Mouse (Mus musculus) mesoderm, embryonic 11.5 days (tissue): Measurements from ENCODE around the gene Ube2v1.
A peak's percentile ranks its signal among the peaks of the same experiment; 100 is the strongest.
"Not testable (repeated sequence)": the region's sequence is repeated elsewhere in the genome, so short reads cannot be mapped to it uniquely, and the experiment has no call there.

ENCODE experiments used
- DNase-seq: peaks from one replicate; pipeline ENCODE4 v3.0.0-alpha.2; 2012; ENCODE audit warnings: low read depth, low spot score

Ube2v1 gene

DNA sequence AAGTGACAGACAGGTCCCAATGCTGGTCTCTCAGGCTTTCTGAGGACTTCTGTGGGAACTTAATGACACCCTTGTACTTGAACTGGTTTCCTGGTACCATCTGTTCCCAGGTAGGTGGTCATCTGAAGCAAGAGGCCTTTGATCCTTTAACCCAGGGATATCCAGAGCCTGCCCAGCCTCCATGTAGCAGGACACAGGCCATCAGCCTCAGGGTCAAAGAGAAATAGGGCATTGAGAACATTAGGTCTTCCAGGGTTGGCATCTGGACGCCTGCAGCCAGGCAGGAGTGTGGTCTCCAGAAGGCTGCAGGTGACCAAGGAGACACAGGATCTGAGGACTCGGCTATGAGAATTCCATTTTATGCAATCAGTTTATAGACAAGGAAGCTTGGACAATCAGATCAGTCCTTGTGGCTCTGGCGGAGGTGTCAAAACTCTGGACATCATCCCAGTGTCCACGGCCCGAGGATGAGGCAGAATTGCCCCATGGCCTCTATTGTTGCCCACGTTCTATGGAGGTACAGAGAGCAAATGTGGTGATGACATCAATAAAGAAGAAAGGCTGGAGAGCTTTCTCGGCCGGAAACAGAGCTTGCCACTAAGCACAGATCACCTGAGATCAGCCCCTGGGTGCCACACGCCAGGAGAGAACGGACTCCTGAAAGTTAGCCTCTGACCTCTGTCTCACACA, 23.2 kb upstream of the Ube2v1 start:
- no peak for DNase-seq

GRCm38 (mm10) chr2:167652694-167653093, 20.8 kb upstream of the Ube2v1 start:
- no peak for DNase-seq

DNA sequence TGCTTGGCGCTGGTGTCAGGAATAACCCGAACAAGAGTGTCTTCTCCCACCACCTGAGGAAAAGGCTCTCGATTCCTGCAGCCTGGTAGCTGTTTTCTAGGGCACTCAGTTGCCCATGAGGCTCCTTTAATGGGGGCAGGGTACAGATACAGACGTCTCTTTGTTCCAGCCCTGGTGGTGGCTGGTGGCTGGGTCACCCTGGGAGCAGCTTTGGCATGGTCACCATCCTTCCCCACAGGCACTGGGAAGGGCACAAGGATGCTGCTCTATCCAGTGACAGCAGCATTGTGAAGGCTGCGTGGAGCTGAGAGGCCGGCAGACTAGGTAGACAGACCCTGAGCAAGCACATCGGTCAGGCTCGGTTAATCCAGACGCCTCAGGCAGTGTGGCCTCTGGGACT, 19.7 kb upstream of the Ube2v1 start:
- DNase-seq, result no peak

DNA sequence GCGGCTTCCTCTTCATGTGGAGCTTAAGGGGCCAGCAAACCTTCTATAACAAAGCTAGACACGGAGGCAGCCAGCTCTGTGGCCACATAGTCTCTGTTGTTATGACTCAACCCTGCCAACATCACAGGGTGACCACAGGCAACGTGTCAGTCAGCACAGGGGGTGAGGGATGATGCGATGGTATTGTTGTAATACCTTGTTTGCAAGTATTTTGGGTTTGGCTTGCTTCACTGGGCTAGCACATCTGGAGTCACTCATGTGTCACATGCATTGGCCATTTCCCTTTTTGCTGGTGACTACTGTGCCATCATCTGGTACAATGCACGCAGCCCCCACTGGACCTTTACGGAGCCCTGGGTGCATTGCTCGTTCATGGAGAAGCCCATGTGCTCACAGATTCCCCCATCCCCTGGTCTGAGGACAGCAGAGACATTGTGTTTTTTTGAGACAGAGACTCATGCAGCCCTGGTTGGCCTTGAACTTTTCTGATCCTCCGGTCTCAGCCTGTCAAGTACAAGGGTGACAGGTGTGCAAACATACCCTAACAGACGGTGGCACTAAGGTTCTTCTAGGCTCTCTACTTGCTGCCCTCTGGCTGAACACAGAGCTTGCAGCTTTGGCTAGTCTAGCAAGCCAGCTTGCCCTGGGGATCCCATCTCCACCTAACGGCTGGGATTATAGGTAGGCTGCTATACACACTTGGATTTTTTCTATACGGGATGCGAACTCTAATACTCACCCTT, 17.6 kb upstream of the Ube2v1 start:
- DNase-seq, result no peak

DNA sequence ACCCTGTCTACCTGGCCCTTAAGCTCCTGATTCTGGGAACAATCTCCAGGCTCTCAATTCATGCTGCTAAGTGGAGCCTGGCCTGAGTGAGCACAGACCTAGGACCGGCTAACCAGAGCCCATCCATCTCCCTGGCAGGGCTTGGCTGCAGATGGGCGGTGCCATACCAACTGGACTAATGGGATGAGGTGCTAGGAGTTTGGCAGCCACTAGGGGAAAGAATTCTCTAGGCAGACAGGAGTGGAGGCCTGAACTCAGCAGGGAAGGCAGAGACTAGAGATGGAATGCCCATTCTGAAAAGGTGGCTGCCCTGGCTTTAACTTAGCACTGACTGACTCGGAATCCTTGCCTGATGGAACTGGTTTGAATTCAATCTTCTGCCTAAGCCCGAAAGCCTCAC, 14.5 kb upstream of the Ube2v1 start:
- DNase-seq, result no peak

GRCm38 (mm10) chr2:167643356-167644052, 11.6 kb upstream of the Ube2v1 start:
- DNase-seq, result not testable (repeated sequence)

DNA sequence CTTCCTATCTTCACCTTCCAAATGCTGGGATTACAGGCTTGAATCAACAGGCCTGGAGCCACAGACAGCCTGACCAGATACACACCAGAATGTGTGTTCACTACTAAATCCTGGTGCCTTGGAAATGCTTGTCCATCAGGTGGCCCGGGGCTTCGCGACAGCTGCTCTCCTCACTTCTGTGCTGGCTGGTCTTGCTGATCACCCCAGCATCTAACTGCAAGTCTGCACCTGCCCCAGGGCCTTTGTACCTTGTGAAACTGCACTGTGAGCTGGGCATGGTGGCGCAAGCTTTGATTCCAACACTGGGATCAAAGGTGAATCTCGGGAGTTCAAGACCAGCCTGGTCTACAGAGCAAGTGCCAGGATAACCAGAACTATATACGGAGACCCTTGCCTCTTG, 10.3 kb upstream of the Ube2v1 start:
- no peak for DNase-seq

DNA sequence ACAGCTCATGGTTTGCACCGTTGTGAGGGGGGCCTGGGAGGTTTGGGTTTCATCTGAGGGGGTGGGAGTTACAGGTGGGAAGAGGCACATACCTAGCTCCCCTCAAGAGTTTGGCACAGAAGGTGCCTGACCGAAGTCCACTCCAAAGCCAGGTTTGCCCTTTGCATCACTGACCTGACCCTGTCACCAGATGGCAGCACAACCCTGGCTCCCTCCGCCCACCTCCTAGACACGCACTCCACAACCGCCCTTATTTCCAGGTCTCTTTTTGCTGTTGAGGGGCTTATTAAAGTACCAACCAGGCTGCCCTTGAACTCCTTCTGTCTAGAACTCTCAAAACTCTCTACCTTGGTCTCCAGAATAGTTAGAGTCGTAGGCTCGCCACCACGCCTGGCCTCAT, 9.4 kb upstream of the Ube2v1 start:
- DNase-seq, result no peak

GRCm38 (mm10) chr2:167640279-167640678, 8.4 kb upstream of the Ube2v1 start:
- DNase-seq, result no peak

GRCm38 (mm10) chr2:167634865-167635512, 3.1 kb upstream of the Ube2v1 start:
- DNase-seq, result no peak

GRCm38 (mm10) chr2:167634338-167634770, 2.5 kb upstream of the Ube2v1 start:
- peak; percentile 100 for DNase-seq

GRCm38 (mm10) chr2:167633537-167633872, 1.6 kb upstream of the Ube2v1 start:
- no peak for DNase-seq

GRCm38 (mm10) chr2:167632731-167633536, 1.0 kb upstream of the Ube2v1 start:
- DNase-seq, result no peak

GRCm38 (mm10) chr2:167631181-167631590, 709 bp downstream of the Ube2v1 start:
- no peak for DNase-seq

DNA sequence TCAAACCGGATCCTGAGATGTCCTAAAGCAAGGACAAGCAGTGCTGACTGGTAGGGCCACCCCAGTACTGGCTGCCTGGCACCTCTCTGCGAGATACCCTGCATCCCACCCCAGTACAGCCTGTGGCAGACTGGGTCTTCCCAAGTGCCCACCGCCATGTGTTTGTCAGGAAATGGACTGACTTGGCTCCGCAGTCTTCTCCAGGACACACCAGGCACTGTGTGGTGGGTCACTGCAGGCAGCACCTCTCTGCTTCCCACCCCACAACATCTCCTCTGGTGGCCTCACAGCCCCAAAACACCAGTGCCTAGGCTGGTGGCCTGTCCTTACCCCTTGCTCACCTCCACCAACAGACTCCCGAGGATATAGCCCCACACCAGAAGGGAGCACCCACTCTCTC, 1.5 kb downstream of the Ube2v1 start:
- no peak for DNase-seq

GRCm38 (mm10) chr2:167629665-167630209, 2.2 kb downstream of the Ube2v1 start:
- DNase-seq, result no peak

GRCm38 (mm10) chr2:167628872-167629271, 3.0 kb downstream of the Ube2v1 start:
- no peak for DNase-seq

DNA sequence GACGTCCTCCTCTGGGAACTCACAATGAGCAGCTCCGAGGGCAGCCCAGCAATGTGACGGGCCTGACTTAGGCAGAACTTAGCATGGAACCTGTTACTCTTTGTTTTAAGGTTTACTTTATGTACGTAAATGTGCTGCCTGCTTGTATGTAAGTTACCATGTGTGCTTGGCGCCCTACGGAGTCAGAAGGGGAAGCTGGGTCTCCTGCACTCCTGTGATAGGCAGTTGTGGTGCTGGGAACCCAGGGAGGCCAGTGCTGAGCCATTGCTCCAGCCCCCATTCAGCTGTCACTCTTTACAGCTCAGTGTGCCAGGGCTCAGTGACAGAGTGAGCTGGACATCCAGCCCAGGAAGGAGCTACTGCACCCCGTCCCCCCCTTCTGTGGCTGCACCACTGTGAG, 4.9 kb downstream of the Ube2v1 start:
- DNase-seq, result no peak

DNA sequence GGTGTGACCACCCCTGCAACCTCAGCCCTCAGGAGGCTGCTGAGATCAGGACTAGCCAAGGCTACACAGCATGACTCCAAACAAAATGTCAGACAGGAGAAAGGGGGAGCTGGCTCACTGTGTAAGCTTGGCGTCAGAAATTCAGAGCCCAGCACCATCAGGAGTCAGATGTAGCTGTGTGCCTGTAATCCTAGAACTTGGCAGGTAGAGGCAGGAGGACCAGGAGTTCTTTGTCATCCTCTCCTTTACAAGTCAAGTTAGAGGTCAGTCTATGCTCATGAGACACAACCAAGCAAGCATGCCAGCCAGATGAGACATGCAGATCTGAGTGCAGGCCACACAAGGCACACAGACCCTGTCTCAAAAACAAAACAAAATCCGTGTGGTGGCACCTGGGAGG, 6.2 kb downstream of the Ube2v1 start:
- DNase-seq, result no peak

DNA sequence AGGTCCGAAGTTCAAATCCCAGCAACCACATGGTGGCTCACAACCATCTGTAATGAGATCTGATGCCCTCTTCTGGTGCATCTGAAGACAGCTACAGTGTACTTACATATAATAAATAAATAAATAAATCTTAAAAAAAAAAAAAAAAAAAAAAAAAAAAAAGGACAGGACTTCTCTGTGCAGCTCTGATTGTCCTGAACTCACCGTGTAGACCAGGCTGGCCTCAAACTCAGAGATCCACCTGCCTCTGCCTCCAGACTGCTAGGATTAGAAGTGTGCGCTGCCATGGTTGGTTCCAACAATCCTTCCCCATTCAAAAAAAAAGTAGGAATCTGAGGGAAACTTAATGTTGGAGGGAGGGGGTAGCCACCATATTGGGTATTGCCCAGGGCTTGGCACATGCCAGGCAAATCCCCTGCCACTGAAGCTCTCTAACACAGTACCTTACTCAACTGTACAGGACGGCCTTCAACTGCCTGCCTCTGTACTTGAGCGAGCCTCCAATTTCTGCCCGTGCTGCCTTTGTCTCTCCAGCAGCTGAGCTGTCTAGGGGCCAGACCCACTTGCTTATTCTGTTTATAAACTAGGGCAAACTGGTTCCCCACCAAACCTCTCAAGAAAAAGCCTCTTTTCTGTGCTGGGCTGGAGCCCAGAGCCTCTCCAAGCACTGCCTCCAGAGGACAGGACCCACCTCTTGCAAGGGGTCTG, 7.4 kb downstream of the Ube2v1 start:
- no peak for DNase-seq
